Mouse (Mus musculus): Measurements from ENCODE around the gene Igfbp3.
A peak's percentile ranks its signal among the peaks of the same experiment; 100 is the strongest.
"Not testable (repeated sequence)": the region's sequence is repeated elsewhere in the genome, so short reads cannot be mapped to it uniquely, and the experiment has no call there.

The Igfbp3 gene

DNA sequence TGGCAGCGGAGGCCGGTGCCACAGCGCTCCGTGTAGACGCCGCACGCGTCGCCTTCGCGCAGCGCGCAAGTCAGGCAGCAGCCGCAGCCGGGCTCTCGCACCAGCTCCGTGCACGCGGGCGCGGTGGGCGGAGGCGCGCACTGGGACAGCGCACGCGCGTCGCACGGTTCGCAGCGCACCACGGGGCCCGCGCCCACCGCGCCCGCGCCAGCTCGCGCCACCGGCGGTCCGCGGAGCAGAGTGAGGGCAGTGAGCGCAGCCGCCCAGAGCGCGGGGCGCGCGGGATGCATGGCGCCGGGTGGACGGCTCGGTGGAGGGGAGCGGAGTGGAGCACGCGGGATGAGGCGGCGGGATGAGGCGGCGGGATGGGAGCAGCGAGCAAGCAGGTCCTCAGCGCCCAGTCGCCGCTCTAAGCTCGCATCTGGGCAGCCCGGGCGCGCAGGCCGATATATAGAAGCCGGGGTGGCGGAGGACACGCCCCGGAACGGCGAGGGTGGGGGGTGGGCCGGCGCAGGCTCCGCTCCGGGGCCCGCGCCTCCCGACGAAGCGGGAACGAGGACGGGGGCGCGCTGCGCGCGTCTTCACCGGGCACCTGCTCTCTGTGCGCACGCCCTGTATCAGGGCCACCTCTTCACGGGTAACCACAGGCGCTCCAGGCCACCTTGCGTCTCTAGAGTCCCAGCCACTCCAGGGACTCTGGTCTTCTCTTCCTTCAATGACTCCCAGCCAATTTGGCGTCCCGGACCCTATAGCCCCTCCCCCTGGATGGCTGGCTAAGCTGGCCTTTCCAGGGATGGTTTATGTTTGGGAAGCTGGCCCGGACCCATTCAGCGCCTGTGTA lies at the start of gene Igfbp3:
TSS of gene Igfbp3 (minus strand) at position 423 of the 841 bp plus-strand sequence.
- peak; percentile 21 for DNase-seq

DNA sequence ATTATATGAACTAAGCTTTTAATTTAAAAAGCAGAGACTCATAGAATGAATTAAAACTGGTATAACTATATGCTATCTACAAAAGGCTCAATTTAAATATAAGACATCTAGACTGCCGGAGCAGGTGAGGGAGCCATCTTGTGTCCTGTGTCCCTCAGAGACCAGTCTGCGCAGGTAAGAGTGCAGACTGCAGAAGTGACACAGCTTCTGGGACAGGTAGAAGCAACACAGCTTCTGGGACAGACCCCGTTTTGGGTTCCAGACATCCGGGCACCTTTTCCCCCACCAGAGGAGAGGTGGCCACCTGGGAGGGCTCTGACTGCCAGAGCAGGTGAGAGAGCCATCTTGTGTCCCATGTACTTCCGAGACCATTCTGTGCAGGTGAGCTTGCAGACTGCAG lies 37.1 kb upstream of the Igfbp3 start:
- no peak for DNase-seq

DNA sequence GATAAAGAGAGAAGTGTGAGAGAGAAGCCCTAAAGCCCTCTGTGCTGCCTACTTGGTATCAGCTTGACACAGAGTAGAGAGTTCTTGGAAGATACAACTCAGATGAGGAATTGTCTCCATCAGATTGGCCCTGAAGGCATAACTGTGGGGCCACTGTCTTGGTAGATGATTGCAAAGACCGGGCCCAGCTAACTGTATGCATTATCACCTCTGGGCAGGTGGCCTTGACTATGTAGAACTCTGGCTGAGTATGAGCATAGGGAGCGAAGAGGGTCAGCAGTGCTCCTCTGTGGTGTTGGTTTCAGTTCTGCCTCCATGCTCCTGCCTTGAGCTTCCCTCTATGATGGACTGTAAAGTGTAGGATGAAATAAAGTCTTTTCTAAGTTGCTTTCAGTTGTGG lies 36.7 kb upstream of the Igfbp3 start:
- DNase-seq = no peak

DNA sequence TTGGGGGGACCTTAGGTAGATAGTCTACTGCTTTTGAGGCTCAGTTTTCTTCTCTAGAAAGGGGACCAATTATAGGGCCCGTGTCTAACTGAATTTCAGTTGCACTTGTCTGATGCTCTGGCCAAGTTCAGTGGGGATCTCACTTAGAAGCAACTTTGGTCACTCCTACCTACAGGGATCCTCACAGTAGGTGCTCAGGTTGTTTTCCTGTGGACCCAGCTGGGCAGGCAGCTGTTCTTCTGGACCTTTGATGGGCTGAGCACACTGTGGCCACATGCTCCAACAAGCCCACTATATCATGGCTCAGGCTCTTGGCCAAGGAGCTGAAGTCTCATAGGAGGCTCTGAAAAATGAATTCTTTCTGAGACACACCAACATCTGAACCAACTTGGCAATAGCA lies 31.1 kb upstream of the Igfbp3 start:
- no peak for DNase-seq

DNA sequence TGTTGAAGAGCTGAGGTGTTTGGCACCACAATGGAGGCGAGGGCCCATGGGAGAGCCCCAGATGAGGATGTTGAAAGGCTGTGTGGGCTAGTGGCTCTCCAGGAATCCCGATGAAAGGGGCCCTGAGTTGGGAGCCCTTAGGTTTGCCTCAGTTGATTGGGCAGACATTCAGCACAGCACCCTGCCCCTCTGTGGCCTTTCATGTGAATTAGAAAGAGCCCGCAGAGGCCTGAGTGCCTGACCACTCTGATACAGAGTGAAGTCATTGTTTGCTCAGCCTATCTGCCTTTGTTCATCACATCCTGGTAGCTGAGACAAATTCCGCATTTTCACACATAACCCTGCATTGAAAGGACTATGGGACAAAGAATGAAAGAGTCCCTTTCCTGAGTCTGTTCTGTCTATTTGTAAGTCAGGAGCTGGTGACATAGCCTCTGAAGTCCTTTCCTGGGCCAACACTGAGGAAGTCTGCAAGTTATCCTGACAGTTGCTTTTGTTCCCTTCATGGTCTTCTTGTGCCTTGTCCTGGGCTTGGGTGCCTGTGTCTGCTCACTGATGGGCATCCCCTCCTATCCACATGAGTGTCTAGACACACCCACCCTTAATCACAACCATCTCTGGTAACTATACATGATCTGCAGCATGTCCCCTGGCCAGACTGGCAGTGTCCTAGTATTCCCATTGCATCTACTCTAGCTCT lies 25.5 kb upstream of the Igfbp3 start:
- DNase-seq = no peak

DNA sequence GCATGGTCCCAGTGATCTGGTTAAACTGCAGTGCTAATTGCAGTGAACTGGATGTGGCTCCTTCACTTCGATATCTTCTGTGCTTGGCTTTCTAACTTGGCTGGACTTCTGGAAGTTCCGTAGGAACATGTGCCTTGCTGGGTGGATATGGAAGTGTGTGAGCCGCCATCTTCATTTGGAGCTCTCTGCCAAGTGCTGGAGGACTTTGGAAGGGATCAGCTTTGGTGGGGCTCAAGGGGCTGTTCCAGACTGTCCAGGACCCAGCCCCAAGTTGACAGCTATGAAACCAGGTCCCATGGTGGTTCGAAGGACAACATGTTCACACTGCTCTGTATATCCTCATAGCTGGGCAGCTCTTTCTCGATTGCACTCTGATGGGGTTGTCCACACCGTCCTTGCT lies 24.8 kb upstream of the Igfbp3 start:
- no peak for DNase-seq

DNA sequence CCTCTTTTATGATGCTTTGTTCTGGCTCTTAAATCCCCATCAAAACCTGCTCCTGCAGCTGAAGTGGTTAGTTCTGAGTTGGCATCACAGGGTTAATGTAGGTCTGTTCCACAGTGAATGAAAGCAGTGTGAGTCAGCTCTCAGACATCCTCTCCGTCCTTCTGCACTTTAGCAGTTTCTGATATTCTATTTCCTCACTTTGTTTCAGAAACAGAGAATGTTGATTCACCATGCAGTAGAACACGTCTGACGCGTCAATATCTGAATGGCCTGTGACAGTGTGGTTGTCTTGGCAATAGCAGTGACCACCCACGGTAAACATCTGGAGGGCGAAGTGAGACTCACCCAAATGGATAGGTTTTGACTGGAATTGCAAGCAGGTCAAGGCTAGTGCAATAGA lies 24.0 kb upstream of the Igfbp3 start:
- no peak for DNase-seq

DNA sequence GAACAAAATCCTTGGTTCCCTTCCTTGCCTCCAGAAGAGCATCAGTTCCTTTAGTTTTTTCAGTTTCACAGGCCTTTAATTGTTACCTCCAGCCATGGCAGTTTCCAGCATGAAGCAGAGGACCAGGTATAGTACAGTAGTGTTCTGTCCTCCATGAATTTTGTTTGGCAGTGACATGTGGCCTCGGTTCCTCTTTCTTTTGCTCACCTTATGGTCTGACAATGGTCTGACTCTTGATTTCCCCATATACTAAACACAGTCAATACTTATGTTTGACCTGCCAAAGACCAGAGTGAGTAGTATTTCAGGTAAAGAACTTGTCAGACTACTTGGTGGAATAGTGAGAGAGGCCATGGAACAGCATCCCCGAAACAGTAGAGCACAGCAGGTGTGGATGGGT lies 23.0 kb upstream of the Igfbp3 start:
- DNase-seq = no peak

DNA sequence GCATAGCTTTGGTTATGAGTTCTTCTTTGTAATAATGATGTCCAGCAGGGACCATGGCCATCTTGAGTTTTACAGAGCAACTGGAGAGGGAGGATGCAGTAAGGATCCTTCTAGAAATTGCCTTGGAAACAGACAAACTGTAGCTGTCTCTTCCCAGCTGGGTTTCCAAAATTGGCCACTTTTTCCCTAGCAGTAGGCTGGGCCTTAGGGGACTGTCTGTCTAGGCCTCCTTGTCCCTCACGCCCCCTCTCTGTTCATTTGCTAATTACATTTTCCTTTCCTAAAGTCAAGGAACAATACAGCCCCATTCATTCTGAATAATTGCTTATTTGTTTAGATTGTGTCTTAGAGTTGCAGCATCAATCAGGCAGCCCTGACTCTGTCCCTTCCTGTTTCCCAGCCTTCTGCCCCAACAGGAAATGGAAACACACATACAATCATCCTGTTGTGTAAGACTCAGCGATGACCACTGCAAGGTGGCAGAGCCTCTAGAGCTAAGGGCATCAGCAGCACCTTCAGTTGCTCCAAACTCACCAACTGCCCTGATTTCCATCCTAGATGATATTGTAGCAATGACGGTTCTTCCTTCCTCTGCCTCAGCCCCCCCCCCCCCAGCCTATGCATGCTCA lies 21.4 kb upstream of the Igfbp3 start:
- DNase-seq = no peak

DNA sequence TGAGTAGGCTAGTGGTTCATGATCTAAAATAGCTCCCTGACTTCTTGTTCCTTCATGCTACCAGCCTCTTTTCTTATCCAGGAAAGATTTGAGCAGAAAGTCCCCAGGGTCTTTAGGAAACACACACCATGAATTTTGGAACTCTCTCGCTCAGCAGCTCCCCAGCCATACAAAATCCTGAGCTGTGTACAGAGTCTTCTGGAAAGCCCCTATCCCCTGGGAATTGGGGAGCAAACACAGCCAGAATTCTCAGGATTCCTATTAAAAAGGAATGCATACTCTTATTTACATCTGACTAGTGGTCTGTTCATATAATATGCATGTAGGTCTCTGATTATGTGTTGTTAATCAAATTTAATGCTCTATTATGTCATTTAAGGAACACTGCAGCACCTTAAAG lies 20.7 kb upstream of the Igfbp3 start:
- no peak for DNase-seq

DNA sequence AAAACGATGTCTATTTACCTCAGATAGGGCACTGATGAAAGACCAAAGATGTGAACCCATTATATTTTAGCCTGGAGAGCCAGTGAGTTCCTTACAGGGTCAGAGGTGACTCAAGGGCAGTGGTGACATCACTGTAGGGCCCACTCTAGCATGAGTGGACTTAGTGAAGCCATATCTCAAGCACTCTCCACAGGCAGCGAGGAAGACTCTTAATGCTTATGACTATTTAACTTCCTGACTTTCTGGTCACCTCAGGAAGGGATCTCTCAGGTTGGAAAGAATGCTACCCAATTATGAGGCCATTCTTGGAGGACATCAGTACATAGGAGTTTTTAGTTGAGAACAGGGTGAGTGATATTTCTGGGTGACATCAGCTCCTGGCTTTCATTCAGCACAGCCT lies 19.6 kb upstream of the Igfbp3 start:
- DNase-seq = no peak

DNA sequence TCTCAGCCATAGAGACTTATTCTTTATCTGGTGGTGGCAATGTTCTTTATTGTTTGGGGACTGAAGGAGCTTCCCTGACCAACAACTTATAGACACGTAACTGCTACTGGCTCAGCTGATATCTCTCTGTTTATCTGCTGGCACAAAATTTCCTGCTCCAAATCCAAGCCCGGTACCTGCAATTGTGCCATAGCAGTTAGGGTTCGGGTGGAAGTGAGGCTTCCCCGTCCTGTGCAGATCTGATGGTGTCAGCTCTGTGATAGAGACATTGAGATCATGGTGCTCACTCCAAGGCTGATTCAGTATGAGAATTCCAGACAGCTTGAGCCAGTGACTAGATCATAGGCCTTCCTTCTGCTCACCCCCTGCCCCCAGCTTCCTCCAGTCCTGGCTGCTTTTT lies 18.2 kb upstream of the Igfbp3 start:
- DNase-seq = no peak

DNA sequence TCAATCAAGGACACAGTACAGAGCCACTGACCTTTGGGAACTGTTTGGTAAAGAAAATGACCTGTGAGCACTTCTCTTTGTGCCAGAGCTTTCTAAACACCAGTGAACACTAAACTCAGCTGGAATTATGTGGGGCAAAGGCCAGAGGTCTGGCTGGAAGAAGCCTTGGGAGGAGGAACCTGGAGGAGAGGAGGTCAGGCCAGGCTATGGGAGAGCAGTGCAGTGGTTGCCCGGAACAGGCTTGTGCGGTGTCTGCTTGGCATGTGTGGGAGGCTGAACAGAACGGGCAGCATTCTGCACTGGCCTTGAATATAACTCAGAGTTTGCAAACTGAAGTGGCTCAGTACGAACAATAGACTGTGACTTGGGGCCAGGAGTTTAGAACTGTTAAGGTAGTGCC lies 16.3 kb upstream of the Igfbp3 start:
- no peak for DNase-seq

DNA sequence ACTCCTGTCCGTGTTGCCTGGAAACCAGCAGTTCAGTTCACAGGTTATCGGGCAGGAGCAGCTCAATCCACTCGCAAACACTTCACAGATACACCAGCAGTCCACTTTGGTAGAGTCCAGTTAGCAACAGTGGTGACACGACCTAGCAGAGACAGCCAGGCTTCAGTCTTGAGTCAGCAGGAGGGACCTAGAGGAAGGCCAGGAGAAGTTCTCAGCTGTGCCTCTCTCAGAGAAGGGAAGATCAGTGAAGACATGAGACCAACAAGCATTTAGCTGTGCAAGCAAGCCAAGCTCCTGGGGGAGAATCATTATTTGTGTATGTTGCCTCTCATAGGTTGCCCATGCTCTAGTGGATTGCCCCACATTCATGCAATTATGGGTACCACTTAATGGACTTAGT lies 14.4 kb upstream of the Igfbp3 start:
- DNase-seq = no peak

DNA sequence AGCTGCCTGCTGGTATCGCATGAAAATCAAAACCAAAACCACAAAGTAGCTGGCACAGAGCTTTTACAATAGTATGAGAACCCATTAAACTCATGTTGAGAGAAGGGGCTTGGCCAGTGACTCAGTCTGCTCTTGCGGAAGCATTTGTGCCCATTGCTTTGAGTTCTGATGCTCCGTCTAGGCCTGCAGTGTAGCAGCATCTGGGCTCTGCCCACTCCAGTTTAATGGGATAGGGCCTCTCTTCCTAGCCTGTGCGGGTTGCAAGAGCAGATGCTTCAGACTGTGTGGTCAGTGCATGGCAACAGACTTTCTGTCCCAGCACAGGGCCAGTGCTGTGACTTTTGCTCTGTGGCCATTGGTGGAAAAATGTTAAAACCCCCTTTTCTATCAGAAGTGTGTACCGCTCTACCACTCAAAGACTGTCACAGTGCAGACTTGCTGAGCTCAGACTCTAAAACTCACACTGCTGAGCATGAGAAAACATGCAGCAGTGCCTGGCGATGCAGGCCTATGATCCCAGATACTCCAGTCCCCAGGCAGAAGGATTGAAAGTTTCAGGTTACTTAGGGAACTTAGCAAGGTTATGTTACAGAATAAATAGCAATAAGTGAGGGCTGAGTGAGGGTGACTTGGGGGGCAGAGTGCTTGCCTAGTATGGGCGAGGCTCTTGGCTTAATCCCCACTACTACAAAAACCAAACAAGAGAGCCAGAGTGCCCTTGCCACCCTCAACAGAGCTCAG lies 13.3 kb upstream of the Igfbp3 start:
- no peak for DNase-seq

DNA sequence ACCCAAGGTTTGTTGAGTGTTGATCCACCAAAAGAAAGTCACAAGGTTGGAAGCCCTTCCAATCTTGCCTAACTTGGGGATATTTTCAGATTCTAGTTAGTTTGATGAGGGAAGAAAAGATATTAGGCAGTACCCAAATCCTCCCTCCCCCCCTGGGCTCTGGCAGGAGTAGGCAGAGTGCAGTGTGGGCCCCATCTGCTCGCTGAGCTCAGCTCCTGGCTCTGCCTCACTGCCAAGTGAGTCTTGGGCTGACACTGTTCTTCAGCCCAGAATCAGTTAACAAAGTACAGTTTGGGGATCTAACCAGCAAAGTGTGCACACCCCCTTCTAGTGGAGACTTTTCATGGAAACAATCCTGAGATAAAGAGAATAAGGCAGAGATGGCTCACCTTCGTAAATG lies 12.5 kb upstream of the Igfbp3 start:
- no peak for DNase-seq

DNA sequence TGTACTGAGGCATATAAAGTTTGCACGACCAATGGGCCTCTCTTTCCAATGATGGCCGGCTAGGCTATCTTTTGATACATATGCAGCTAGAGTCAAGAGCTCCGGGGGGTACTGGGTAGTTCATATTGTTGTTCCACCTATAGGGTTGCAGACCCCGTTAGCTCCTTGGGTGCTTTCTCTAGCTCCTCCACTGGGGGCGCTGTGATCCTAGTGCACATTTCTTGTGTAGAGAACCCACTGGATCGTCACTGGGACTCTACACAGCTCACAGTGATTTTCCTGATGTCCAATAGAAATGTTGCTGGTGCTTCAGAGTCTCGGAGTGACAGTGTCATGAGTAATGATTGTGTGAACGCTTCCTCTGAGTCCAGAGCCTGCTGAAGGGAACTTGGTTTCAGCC lies 8.1 kb upstream of the Igfbp3 start:
- DNase-seq = not testable (repeated sequence)

DNA sequence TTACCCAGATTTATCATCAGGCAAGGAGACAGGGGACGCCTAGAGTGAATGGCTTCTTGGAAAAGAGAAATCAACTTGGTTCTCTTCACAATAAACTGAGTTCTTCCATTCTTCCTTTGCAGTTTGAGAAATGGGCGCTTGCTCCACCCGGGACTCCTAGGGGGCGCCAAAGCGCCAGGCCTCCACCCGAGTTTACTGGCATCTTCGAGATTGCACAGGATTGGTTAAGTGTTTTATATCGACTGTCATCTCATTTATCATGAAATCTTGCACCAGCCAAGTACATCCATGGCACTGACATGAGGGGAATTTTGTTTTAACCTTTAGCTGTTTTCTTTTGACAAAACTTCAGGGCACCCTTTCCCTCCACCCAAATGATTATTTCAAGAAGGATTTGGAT lies 2.0 kb upstream of the Igfbp3 start:
- DNase-seq = no peak

DNA sequence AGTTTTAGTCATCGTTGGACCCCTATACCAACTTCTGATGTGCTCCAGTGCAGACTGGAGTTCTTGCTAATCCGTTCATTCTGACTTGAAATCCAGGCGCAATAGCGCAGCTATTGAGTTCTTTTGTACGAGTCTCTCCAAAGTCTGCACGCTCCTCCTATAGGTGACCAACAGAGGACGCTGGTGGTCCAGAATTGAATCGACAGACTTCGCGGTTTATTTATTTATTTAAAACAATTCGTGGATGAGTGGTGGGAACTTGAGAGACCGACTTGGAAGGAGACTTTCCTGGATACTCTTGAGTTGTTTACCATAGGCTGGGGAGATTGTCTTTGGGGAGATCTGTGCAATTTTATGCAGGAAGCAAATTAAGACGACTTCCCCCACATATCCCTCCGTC lies 1.0 kb upstream of the Igfbp3 start:
- no peak for DNase-seq

DNA sequence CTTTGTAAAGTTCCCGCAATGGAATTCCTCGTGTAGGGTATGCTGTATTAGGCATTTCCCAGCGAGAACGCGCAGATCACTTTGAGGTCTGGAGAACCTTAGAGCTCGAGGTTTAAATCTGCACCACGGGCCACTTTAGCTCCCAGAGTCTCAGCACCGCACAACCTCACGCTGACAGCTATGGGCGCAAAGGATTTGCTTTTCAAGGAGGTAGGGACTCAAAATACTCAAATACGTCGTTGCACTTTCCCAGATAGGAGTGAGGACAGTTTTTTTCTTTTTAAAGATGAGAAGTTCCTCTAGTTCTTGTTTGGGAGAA lies 578 bp upstream of the Igfbp3 start:
- DNase-seq = no peak

DNA sequence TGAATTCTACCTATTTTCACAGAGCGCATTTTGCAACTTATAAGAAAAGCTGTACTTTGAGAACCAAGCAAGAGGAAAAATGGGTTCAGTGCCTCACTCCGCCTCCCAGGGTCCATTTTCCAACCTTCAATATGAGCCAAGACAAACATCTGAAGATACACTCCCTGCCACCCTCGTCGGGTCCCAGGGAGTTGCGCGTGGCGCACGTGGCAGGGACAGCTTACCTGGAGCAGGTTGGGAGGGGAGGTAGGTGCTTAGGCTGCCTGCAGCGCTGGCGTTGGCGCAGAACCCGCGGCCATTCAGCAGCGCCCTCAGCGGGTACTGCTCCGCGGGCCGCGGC lies 592 bp downstream of the Igfbp3 start:
- DNase-seq = no peak

DNA sequence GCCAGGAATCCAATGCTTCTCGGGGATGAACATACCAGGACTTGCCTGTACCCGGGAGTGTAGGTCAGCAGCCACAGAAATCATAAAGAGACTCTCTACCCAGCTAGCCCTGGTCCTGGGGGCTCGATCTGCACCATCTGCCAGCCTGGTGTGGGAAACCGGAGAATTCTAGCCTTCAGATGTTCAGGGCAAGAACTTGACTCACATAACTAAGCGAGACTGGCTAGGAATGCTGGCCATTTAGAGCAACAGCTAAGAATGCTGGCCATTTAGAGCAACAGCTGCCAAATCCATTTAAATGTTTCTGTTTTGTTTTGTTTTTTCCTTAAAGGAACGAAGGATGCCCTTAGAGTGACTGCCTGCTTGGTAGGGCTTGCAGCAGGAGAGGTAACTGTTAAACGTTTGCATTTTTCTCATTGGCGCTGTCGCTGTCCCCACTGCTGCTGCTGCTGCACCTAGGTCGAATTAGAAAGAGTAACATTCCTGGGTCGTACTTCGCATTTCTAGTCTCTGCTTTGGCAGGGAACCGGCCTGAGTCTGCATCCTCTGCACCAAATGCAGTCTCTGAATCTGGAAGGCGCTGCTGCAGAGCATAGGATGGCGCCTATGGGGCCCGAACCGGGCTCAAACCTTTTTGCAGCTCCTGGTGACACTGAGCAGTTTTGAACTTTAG lies 1.5 kb downstream of the Igfbp3 start:
- no peak for DNase-seq

DNA sequence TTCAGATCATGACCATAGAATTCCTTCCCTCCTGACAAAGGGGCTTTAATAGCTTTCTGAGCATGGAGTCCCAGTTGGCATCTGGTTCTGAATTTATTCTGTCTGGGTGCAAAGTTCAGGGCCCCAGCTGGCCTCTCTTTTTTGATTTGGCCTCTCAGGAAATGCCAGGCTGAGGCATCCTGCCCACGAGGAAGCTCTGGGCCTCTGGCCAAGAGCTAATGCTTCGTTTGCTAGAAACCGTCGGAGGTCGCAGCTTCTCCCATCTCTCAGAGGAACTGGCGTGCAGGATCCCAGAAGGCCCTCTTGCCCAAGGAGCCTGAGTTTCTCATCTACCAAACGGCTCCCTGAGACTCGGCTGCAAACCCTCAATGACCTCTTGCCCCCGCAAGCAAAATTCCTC lies 2.5 kb downstream of the Igfbp3 start:
- DNase-seq = no peak
